Mouse (Mus musculus) ES-CJ7 (cell line): ENCODE measurements around the gene Hmgcl.

Experiments used
- DNase-seq: peaks from one replicate; pipeline ENCODE4 v3.0.0; 2011; ENCODE audit warnings: low read depth, low spot score

Gene Hmgcl

DNA sequence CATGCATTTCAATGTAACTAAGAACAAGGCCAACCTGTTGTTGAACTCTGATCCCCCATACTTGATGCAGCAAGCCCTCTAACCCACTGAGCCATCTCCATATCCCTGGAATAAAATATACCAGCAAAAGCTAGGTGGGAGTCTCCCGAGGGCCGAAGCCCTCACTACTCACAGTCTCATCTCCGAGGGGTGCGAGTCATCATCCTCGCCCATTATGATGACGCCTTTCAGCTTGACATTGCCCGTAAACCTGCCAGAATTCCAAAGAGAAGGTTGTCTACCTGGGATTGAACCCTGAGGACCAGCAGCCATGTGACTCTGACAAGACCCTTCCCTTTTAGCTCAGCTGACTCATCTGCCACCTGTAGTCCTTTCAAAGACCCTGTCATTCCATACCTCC is 39.5 kb downstream of the Hmgcl start:
- no peak for DNase-seq

DNA sequence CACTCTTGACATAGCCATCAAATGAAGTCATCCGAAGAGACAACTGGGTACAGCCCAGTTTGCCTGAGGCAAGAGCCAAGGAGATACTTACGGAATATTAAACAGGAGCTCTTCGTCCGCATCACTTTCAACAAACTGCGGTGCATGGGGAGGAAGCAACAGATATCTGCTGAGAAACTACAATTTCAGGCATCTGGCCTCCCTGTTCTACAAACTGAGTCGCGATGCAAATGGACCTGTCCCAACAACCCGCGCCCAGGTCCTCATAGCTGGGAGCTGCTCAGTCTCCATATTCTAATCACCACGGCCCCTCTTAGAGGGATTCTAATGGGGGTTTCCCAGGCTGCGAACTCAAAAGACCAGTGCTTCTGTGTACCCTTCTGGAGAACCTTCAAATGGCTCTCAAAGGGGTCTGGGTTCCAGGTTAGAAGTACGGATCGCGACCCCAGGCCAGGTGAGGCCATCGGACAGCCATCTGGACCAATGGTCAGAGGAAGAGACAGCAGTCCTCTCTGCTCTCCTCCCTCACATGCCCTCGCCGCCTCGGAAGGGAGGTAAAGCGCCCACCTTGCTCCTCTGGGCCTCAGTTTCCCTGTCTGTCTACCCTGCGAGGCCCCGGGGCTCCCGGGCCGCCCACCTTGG is 40.2 kb downstream of the Hmgcl start:
- DNase-seq, result no peak

DNA sequence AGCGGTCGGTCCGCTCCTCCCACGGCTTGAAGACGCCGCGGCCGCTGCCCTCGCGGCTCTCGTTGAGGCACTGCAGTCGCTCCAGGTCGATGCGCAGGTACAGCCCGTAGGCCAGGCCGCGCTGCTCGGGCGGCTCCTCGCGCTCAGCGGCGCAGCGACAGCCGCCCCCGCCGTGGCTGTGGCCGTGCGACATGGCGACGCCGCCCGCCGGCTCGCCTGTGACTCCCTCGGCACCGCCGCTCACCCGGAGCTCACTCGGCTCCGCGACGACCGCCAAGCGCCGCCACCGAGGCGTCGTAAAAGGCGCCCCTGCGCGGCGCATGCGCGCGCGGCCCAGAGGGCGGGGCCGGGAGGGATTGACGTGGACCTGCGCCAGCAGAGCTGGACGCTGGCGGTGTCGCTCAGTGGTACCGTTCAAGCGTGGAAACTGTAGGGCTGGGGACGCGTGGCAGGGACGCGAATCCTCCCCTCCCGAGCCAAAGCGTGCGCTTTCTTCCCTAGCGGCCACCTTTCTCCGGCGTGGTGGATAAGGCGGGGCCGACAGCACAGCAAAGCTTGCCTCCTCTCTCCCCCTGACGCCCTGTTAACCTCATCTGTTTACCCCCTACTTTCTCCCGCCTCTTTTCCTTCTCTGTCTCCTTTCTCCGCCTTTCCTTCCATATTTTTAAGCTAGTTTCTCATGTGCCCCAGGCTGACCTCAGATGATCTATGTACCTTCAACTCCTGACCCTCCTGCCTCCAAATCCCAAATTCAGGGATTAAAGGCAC is 40.9 kb downstream of the Hmgcl start, which contains the start of gene Pithd1:
TSS of gene Pithd1 (minus strand) at position 322 of the 768 bp plus-strand sequence.
- DNase-seq, result peak; percentile 93

DNA sequence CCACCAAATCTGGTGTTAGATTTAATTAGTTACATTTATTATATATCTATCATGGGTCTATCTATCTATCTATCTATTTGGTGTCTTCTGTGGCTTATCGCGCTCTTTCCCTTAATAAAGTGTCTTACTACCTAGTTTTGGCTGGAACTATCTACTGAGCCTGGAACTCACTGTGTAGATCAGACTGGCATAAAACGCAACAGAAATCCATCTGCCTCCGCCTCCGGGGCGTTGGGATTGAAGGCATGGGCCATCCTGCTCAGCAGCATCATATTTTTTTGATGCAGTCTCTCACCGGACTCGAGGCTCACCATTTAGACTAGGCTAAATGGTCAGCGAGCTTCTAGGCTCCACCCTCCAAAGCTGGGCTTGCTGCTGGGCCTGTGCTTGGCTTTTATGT is 41.5 kb downstream of the Hmgcl start:
- DNase-seq, result no peak

DNA sequence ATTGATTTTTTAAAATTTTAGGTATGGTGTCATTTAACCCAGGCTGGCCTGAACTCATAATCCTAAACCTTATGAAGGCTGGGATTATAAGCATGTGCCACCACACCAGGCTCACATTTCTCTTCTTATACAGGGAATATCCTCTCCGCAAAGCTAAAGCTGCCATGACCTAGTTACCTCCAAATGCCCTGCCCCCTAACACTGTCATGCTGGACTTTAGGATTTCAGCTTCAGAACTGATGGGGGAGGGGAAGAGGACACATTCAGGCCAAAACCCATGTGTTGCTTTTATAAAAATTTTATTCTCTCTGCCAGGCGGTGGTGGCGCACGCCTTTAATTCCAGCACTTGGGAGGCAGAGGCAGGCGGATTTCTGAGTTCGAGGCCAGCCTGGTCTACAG is 47.7 kb downstream of the Hmgcl start:
- DNase-seq, result no peak

DNA sequence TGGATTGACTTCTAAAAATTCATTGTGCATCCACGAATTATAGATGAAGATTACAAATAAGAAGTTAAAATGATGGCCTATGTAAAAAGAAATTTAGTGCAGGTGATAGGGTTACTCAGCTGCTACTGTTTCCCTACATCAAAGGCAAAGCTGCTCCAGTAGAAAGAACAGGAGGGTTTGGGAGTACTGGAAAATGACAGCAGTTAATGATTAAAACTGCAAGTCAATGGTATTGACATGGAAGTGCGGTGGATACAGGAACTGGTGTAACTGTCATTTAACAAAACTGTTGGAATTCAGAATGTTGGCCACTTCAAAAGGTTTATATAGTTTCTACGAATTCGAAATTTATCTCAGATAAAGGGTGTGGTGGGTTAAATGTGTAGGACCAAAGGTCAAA is 48.9 kb downstream of the Hmgcl start:
- DNase-seq, result no peak

DNA sequence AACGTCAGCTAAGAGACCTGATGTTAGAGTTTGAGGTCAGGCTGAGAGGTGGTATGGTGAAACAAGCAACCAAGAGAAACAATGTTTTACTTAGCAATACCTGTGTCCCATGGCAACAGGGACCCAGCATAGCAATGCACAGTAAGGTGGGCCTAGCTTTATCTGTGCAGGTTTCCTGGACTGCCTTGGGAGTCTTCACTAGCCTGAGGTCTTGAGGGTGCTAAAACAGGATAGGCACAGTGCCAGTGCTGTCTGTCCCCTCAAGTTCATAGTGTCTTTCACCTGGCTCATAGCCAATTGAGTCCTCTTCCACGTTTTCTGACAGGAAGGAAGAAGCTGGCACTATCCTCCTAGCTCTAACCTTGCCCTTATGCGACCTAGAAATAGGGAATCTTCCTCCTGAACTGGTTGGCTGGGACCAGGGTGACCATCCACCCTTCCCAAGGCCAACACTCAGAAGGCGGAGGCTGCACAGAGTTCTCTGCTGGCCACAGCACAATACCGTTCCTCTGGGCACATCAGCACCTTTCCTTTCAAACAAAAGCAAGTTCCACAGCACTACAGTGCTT is 57.9 kb downstream of the Hmgcl start:
- DNase-seq, result no peak

DNA sequence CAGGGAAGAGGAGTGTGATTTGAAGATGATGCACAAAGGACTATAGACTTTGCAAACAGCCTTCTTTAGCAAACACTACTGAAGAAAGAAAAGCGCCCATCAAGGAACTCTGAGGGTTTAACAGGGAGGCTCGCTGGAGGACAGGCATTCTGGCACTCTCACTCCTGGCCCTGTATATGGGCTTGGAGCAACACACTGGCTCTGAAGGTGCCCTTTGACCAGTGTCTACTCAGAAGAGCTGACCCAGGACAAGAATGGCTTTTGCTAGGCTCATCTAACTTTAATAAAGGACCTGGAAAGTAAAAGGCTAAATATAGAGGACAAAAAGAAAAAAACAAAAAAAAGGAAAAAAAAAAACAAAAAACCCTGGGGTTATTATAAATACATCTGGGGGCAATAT is 58.7 kb downstream of the Hmgcl start:
- no peak for DNase-seq

DNA sequence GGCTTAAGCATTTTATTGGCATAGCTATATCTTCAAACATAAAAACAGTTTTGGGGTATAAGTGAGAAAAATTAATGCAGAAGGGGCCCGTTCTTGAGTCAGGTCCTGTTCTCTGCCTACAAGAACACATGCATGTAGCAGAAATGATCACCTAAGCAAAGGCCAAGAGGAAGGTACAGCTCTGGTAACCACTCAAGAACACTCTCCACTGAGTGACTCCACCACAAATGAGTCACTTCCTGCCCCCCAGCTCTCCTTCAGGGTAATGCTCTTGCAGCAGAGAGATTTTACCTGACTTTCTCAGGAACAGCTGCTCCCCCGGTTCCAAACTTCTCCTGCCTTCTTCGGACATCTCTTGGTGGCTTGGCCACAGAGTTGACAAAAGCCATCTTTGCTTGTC is 60.6 kb downstream of the Hmgcl start:
- no peak for DNase-seq

DNA sequence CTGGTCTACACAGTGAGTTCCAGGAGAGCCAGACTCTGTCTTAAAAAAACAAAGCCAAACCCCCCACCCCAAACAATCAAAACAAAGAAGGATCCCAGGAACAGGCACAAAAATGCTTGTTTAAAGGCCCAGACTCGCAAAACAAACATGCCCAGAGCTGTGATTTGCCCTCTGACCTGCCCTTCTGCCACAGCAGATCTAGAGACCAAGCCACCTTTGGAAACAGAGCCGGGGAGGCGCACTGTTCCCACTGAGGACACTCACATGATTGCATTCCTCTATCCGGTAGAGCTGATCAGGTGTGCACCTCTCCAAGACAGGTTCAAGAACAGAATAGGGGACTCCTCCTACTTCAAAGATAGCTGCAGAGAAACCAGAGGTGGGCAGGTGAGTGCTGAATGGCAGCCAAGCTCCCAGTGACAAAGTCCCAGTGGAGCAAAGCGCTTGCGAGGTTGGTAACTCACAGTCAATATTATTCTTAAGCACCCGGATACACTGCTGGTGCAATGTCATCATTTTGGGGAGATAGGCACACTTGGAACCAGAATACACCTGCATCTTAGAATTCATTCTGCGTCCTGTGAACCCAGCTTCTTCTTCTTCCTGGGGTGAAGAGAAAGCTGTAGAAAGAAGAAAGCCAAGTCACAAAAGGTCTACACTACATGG is 62.7 kb downstream of the Hmgcl start:
- no peak for DNase-seq

DNA sequence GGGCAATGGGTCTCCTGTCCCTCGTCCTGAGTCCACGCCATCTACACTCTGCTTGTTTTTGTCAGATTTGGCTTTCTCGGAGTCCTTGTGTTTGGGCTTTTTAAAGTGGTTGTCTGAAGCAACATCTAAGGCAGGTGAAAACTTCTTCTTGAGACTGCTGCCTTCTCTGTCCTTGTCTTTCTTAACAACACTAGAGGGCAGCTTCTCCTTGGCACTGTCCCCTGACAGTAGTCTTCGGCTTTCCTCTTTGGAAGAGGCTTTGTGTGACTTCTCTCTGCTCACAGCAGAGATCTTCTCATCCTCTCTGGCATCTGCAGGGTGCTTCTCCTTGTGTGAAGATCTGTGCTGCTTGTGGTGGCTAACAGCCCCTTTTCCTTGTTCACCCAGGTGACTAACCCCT is 64.3 kb downstream of the Hmgcl start:
- DNase-seq, result no peak
